Mouse (Mus musculus): ENCODE data around the gene Scube2.

DNA sequence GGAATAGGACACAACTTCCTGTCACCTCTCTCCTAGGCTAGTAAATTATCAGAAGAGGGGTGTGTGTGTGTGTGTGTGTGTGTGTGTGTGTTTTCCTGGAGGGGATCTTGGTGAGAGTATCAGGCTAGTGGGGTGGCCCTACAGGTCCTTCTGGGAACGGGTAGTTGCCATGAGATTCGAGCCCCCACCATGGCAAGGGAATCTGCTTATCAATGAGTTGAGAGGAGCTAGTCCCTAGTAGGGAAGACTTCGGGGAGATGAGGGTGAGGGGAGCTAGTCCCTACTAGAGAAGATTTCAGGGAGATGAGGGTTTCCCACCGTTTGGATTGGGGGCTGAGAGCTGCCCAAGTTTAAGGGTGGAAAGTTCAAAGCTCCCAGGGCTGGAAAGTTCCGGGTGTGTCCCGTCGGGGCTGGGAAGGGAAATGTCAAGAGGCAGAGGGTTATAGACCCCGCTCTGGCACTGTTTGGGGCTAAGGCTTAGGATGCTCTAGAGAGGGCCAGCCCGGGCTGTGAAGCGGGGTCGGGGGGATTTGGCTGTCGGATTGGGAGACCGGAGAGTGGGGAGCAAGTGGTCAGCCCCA is 114.0 kb downstream of the Scube2 start:
- TF ChIP-seq POLR2A (IDR thresholded peaks at IDR 0.05; ENCODE audit: extremely low read depth, insufficient read depth, low read length), result no peak
- no peak for TF ChIP-seq CTCF (IDR thresholded peaks at IDR 0.05; ENCODE audit: extremely low read depth, insufficient read depth, low read length)
